Mouse (Mus musculus) cerebellum, postnatal 14 days (tissue): ENCODE measurements around the gene Itga9.
A peak's percentile ranks its signal among the peaks of the same experiment; 100 is the strongest.

Experiments
- DNase-seq, 2 experiments: peaks; one replicate each; pipeline ENCODE4 v3.0.0; 2021; ENCODE audit warnings: mixed read lengths in 2 of 2

Itga9 gene

GRCm38 (mm10) chr9:118607701-118608401 is 1.4 kb downstream of the Itga9 start:
- no peak for DNase-seq

DNA sequence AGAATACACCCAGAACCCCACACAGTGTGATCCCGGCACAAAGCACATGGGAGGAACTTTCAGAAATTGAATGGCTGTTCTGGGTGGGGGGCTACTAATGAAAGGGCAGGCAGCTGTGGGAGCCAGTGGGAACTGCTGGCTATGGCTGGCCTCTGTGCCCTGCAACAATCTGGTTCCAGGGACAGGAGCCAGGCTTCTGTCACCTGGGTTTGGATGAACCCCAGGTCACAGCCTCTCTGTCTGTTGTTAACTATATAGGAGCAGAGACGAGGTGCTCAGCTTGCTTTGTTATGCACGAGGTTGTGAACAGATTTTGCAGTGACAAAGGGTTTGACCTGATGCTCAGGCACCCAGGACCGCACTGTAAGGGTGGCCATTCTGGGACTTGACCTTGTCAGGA is 2.1 kb downstream of the Itga9 start:
- no peak for DNase-seq

- peak; percentile 47 to 60 for DNase-seq
Measured at GRCm38 (mm10) chr9:118610060-118610459, 3.6 kb downstream of the Itga9 start.

- DNase-seq = no peak
Measured at GRCm38 (mm10) chr9:118611111-118611541, 4.6 kb downstream of the Itga9 start.

GRCm38 (mm10) chr9:118611958-118612581 is 5.6 kb downstream of the Itga9 start:
- DNase-seq = no peak

GRCm38 (mm10) chr9:118617237-118617636 is 10.7 kb downstream of the Itga9 start:
- no peak for DNase-seq

GRCm38 (mm10) chr9:118618732-118619250 is 12.3 kb downstream of the Itga9 start:
- no peak for DNase-seq

GRCm38 (mm10) chr9:118620807-118621206 is 14.3 kb downstream of the Itga9 start:
- no peak for DNase-seq

GRCm38 (mm10) chr9:118621691-118622090 is 15.2 kb downstream of the Itga9 start:
- no peak for DNase-seq

- DNase-seq = peak; percentile 61 to 74
Measured at GRCm38 (mm10) chr9:118622376-118623166, 16.1 kb downstream of the Itga9 start.

- DNase-seq = peak in 1 of 2 experiments; percentile 37
Measured at GRCm38 (mm10) chr9:118623483-118623882, 17.0 kb downstream of the Itga9 start.

GRCm38 (mm10) chr9:118624146-118624545 is 17.7 kb downstream of the Itga9 start:
- DNase-seq = no peak

- no peak for DNase-seq
Measured at GRCm38 (mm10) chr9:118629763-118630379, 23.4 kb downstream of the Itga9 start.

- DNase-seq = no peak
Measured at GRCm38 (mm10) chr9:118631775-118632757, 25.6 kb downstream of the Itga9 start.

GRCm38 (mm10) chr9:118632758-118633143 is 26.3 kb downstream of the Itga9 start:
- DNase-seq = no peak

DNA sequence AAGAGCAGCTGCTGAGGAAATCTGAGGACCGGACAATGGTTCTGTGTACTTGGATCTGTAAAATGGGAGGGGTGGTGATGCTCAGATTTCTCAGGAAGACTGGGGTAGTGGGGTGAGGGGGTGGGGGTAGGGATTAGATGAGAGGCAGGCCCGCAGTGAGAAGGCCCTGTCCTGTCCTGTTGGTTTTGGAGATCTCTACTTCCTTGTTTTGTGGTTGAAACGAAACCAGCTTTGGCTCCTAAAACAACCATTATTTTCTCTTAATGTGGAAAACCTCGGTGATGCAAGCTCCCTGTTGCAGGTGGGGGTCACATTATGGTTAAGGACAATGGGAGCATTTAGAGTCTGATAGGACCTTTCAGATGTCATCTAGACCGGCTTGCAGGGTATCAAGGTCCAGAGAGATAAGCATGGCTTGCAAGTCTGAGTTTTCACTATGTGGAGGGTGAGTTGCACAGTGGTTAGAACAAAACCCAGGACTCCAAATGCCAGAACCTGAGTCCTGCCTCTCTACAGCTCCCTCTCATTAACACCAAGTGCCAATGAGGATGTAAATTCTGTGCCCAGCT is 32.2 kb downstream of the Itga9 start:
- DNase-seq = no peak

GRCm38 (mm10) chr9:118645698-118646355 is 39.3 kb downstream of the Itga9 start:
- no peak for DNase-seq

- no peak for DNase-seq
Measured at GRCm38 (mm10) chr9:118647495-118647894, 41.0 kb downstream of the Itga9 start.

- DNase-seq = no peak
Measured at GRCm38 (mm10) chr9:118650976-118651375, 44.5 kb downstream of the Itga9 start.

- peak; percentile 18 to 35 for DNase-seq
Measured at GRCm38 (mm10) chr9:118651939-118652338, 45.4 kb downstream of the Itga9 start.

DNA sequence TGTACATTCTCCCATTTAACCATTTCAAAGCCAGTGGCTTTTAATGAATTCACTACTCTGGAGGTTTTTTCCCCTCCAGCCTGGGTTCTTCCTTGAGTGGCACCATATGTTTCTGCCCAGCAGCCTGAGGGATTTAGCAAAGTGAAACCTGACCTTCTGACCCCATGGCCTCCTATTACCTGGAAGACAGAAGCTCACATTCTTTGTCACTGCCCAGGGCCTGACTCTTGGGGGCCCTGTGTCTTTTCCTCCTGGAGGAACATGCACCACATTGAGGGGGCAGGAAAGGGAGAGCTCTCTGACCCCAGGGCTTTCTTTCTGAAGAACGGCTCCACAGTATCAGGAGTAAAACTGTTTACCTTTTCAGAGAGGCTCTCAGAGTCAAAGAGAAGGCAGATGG is 46.9 kb downstream of the Itga9 start:
- DNase-seq = no peak
